Mouse (Mus musculus): ENCODE data around the gene Gnat1. TPM values are rescaled to one million over a fixed set of nuclear protein-coding genes. Genes with fewer than 3 reads are reported as not detected.
A peak's percentile ranks its signal among the peaks of the same experiment; 100 is the strongest.

Gnat1 gene
- polyA plus RNA-seq, 1 experiment from 2014 or later = 0.53 TPM

- peak overlapping the region; percentile 32; the same call in 1 of the 2 replicates for H3K9ac ChIP-seq
- H3K4me1 ChIP-seq (replicated peaks) = peaks cover 79% of the 10 kb centered on the region
- H3K4me2 ChIP-seq = peak overlapping the region; percentile 94
- ATAC-seq (replicated peaks; ENCODE audit: insufficient number of reproducible peaks, insufficient read depth, low FRiP score, low read depth) = no peak
- peak overlapping the region; percentile 89 for H3K27ac ChIP-seq
- 0 out of 2 replicates have a peak overlapping the region, but pooled peaks have one; percentile 2 for H3K4me3 ChIP-seq
- H3K27me3 ChIP-seq = no peaks in the 10 kb centered on the region
- WGBS = 24% methylated on average over 4 of the region's 4 CpGs
- peaks cover 1% of the 10 kb centered on the region; the same call in 1 of the 2 replicates for H3K36me3 ChIP-seq
- no peaks in the 10 kb centered on the region for H3K9me3 ChIP-seq (replicated peaks)
These were observed 48.9 kb downstream of the Gnat1 start for GRCm38 (mm10) chr9:107630576-107630975.

- peaks cover 83% of the 10 kb centered on the region for H3K4me1 ChIP-seq (replicated peaks)
- no peak for ATAC-seq (replicated peaks; ENCODE audit: insufficient number of reproducible peaks, insufficient read depth, low FRiP score, low read depth)
- peak overlapping the region; percentile 94 for H3K4me2 ChIP-seq
- peaks cover 6% of the 10 kb centered on the region; the same call in 1 of the 2 replicates for H3K36me3 ChIP-seq
- peak overlapping the region; percentile 89 for H3K27ac ChIP-seq
- 0 out of 2 replicates have a peak overlapping the region, but pooled peaks have one; percentile 2 for H3K4me3 ChIP-seq
- H3K9ac ChIP-seq = peak overlapping the region; percentile 32
- 28% methylated on average over 14 of the region's 14 CpGs for WGBS
- H3K9me3 ChIP-seq (replicated peaks) = no peaks in the 10 kb centered on the region
- H3K27me3 ChIP-seq = no peaks in the 10 kb centered on the region
These were observed 49.5 kb downstream of the Gnat1 start for GRCm38 (mm10) chr9:107629901-107630425.

GRCm38 (mm10) chr9:107629411-107629730 is 50.1 kb downstream of the Gnat1 start:
- peak overlapping the region; percentile 94 for H3K4me2 ChIP-seq
- no peaks in the 10 kb centered on the region for H3K9me3 ChIP-seq (replicated peaks)
- H3K4me1 ChIP-seq (replicated peaks) = peaks cover 89% of the 10 kb centered on the region
- no peak for ATAC-seq (replicated peaks; ENCODE audit: insufficient number of reproducible peaks, insufficient read depth, low FRiP score, low read depth)
- no peaks in the 10 kb centered on the region for H3K27me3 ChIP-seq
- peak overlapping the region; percentile 89 for H3K27ac ChIP-seq
- peak overlapping the region; percentile 9; the same call in 1 of the 2 replicates for H3K4me3 ChIP-seq
- H3K9ac ChIP-seq = 0 out of 2 replicates have a peak overlapping the region, but pooled peaks have one; percentile 13
- H3K36me3 ChIP-seq = peaks cover 6% of the 10 kb centered on the region; the same call in 1 of the 2 replicates
- WGBS = 40% methylated on average over 4 of the region's 4 CpGs

- Histone ChIP-seq H3K27ac (peak overlapping the region; percentile 89), H3K27me3 (no peaks in the 10 kb centered on the region), H3K9ac (peak overlapping the region; percentile 18; the same call in 1 of the 2 replicates), H3K4me3 (peak overlapping the region; percentile 12), H3K9me3 (replicated peaks) (no peaks in the 10 kb centered on the region), H3K4me1 (replicated peaks) (peaks cover 94% of the 10 kb centered on the region), H3K36me3 (peaks cover 6% of the 10 kb centered on the region; the same call in 1 of the 2 replicates), H3K4me2 (peak overlapping the region; percentile 94)
- 48% methylated on average over 15 of the region's 15 CpGs for WGBS
- ATAC-seq (replicated peaks; ENCODE audit: insufficient number of reproducible peaks, insufficient read depth, low FRiP score, low read depth) = peak; percentile 32; the same call in 1 of the 2 replicates
These were observed 50.6 kb downstream of the Gnat1 start for GRCm38 (mm10) chr9:107628721-107629410.

- ATAC-seq (replicated peaks; ENCODE audit: insufficient number of reproducible peaks, insufficient read depth, low FRiP score, low read depth) = no peak
- Histone ChIP-seq H3K4me2 (peak overlapping the region; percentile 94), H3K4me3 (no peak overlapping the region; the same call in 1 of the 2 replicates), H3K27ac (peak overlapping the region; percentile 89), H3K9me3 (replicated peaks) (no peaks in the 10 kb centered on the region), H3K27me3 (no peaks in the 10 kb centered on the region), H3K4me1 (replicated peaks) (peaks cover 94% of the 10 kb centered on the region), H3K9ac (peak overlapping the region; percentile 44), H3K36me3 (peaks cover 13% of the 10 kb centered on the region; the same call in 1 of the 2 replicates)
- 32% methylated on average over 20 of the region's 20 CpGs for WGBS
These were observed 51.9 kb downstream of the Gnat1 start for GRCm38 (mm10) chr9:107627387-107628255.

- Histone ChIP-seq H3K9me3 (replicated peaks) (no peaks in the 10 kb centered on the region), H3K27ac (peak overlapping the region; percentile 89), H3K9ac (peak overlapping the region; percentile 44), H3K36me3 (peaks cover 19% of the 10 kb centered on the region), H3K4me1 (replicated peaks) (peaks cover 90% of the 10 kb centered on the region), H3K27me3 (no peaks in the 10 kb centered on the region), H3K4me3 (peak overlapping the region; percentile 13), H3K4me2 (peak overlapping the region; percentile 94)
- peak; percentile 59 for ATAC-seq (replicated peaks; ENCODE audit: insufficient number of reproducible peaks, insufficient read depth, low FRiP score, low read depth)
- 6% methylated on average over 2 of the region's 2 CpGs for WGBS
These were observed 52.7 kb downstream of the Gnat1 start for GRCm38 (mm10) chr9:107626844-107627277.

- Histone ChIP-seq H3K4me2 (peak overlapping the region; percentile 94), H3K9me3 (replicated peaks) (no peaks in the 10 kb centered on the region), H3K9ac (peak overlapping the region; percentile 44), H3K36me3 (peaks cover 20% of the 10 kb centered on the region), H3K4me1 (replicated peaks) (peaks cover 90% of the 10 kb centered on the region), H3K27ac (peak overlapping the region; percentile 89), H3K27me3 (no peaks in the 10 kb centered on the region), H3K4me3 (peak overlapping the region; percentile 13)
- ATAC-seq (replicated peaks; ENCODE audit: insufficient number of reproducible peaks, insufficient read depth, low FRiP score, low read depth) = no peak; the same call in 1 of the 2 replicates
- 47% methylated on average over 15 of the region's 15 CpGs for WGBS
These were observed 53.2 kb downstream of the Gnat1 start for GRCm38 (mm10) chr9:107626158-107626843.

GRCm38 (mm10) chr9:107625351-107626128 is 54.0 kb downstream of the Gnat1 start:
- peak overlapping the region; percentile 25; the same call in 1 of the 2 replicates for H3K9ac ChIP-seq
- peaks cover 89% of the 10 kb centered on the region for H3K4me1 ChIP-seq (replicated peaks)
- no peaks in the 10 kb centered on the region for H3K9me3 ChIP-seq (replicated peaks)
- H3K27me3 ChIP-seq = no peaks in the 10 kb centered on the region
- H3K27ac ChIP-seq = peak overlapping the region; percentile 89
- H3K4me2 ChIP-seq = peak overlapping the region; percentile 94; the same call in 1 of the 2 replicates
- no peak for ATAC-seq (replicated peaks; ENCODE audit: insufficient number of reproducible peaks, insufficient read depth, low FRiP score, low read depth)
- H3K4me3 ChIP-seq = no peak overlapping the region
- WGBS = 88% methylated on average over 12 of the region's 12 CpGs
- H3K36me3 ChIP-seq = peaks cover 20% of the 10 kb centered on the region

GRCm38 (mm10) chr9:107624951-107625350 is 54.6 kb downstream of the Gnat1 start:
- Histone ChIP-seq H3K27me3 (no peaks in the 10 kb centered on the region), H3K4me1 (replicated peaks) (peaks cover 89% of the 10 kb centered on the region), H3K36me3 (peaks cover 26% of the 10 kb centered on the region), H3K4me2 (peak overlapping the region; percentile 12; the same call in 1 of the 2 replicates), H3K9ac (peak overlapping the region; percentile 25), H3K9me3 (replicated peaks) (no peaks in the 10 kb centered on the region), H3K4me3 (no peak overlapping the region), H3K27ac (peak overlapping the region; percentile 89)
- no peak for ATAC-seq (replicated peaks; ENCODE audit: insufficient number of reproducible peaks, insufficient read depth, low FRiP score, low read depth)
- 85% methylated on average over 3 of the region's 3 CpGs for WGBS

GRCm38 (mm10) chr9:107624539-107624938 is 55.0 kb downstream of the Gnat1 start:
- Histone ChIP-seq H3K4me3 (no peak overlapping the region), H3K36me3 (peaks cover 28% of the 10 kb centered on the region), H3K4me1 (replicated peaks) (peaks cover 89% of the 10 kb centered on the region), H3K9ac (0 out of 2 replicates have a peak overlapping the region, but pooled peaks have one; percentile 27), H3K27ac (peak overlapping the region; percentile 89), H3K9me3 (replicated peaks) (no peaks in the 10 kb centered on the region), H3K27me3 (no peaks in the 10 kb centered on the region), H3K4me2 (peak overlapping the region; percentile 12; the same call in 1 of the 2 replicates)
- no peak for ATAC-seq (replicated peaks; ENCODE audit: insufficient number of reproducible peaks, insufficient read depth, low FRiP score, low read depth)
- 63% methylated on average over 5 of the region's 5 CpGs for WGBS
